Mouse (Mus musculus) megakaryocyte-erythroid progenitor cell, adult 5-6 weeks (primary cell): ENCODE results near the gene Ndufb7. TPM values are rescaled to one million over a fixed set of nuclear protein-coding genes. Genes with fewer than 3 reads are reported as not detected.

Experiments
- ATAC-seq: replicated peaks from 2 replicates; pipeline ENCODE4 v1.8.0; 2016; ENCODE audit warnings: mild to moderate bottlenecking, inconsistent platforms; ENCODE audit not compliant: severe bottlenecking, poor library complexity, low FRiP score, low TSS enrichment
- total RNA-seq, 2 experiments: library from RNA; stranded (forward) in 1 of 2; stranded (reverse) in 1 of 2; fragments of 200-1000, 215-1000 nt in 1 of 2; fragments of >200 nt in 1 of 2; fragmentation: Nextera tagmentation in 1 of 2; gene quantifications; 2 replicates each; pipeline ENCODE4 v1.2.3; 2014 to 2017

The Ndufb7 gene
- total RNA-seq, 2 experiments from 2014 or later = 173 to 199 TPM

- no peak for ATAC-seq
Measured at GRCm38 (mm10) chr8:83574631-83575315, 8.3 kb downstream of the Ndufb7 start.

GRCm38 (mm10) chr8:83575561-83576515 lies 9.4 kb downstream of the Ndufb7 start:
- ATAC-seq = no peak

- ATAC-seq = no peak
Measured at GRCm38 (mm10) chr8:83576516-83576895, 10.0 kb downstream of the Ndufb7 start.

- ATAC-seq = no peak
Measured at GRCm38 (mm10) chr8:83576921-83577320, 10.4 kb downstream of the Ndufb7 start.

- ATAC-seq = no peak
Measured at GRCm38 (mm10) chr8:83577384-83577791, 10.9 kb downstream of the Ndufb7 start.

- ATAC-seq = no peak
Measured at GRCm38 (mm10) chr8:83578131-83579055, 11.9 kb downstream of the Ndufb7 start.

- no peak for ATAC-seq
Measured at GRCm38 (mm10) chr8:83579676-83580075, 13.2 kb downstream of the Ndufb7 start.

GRCm38 (mm10) chr8:83580826-83581225 lies 14.4 kb downstream of the Ndufb7 start:
- no peak for ATAC-seq

GRCm38 (mm10) chr8:83582226-83582625 lies 15.8 kb downstream of the Ndufb7 start:
- no peak for ATAC-seq

- no peak for ATAC-seq
Measured at GRCm38 (mm10) chr8:83583236-83583635, 16.8 kb downstream of the Ndufb7 start.

- no peak for ATAC-seq
Measured at GRCm38 (mm10) chr8:83584771-83585170, 18.3 kb downstream of the Ndufb7 start.

GRCm38 (mm10) chr8:83585333-83585732 lies 18.9 kb downstream of the Ndufb7 start:
- no peak for ATAC-seq

GRCm38 (mm10) chr8:83587644-83588043 lies 21.2 kb downstream of the Ndufb7 start:
- ATAC-seq = no peak

- no peak for ATAC-seq
Measured at GRCm38 (mm10) chr8:83588886-83589285, 22.4 kb downstream of the Ndufb7 start.

GRCm38 (mm10) chr8:83590488-83591023 lies 24.1 kb downstream of the Ndufb7 start:
- ATAC-seq = no peak

- no peak for ATAC-seq
Measured at GRCm38 (mm10) chr8:83592682-83593081, 26.2 kb downstream of the Ndufb7 start.

GRCm38 (mm10) chr8:83593325-83594166 lies 27.1 kb downstream of the Ndufb7 start:
- no peak; the same call in 1 of the 2 replicates for ATAC-seq
